In the genomic region with DNA sequence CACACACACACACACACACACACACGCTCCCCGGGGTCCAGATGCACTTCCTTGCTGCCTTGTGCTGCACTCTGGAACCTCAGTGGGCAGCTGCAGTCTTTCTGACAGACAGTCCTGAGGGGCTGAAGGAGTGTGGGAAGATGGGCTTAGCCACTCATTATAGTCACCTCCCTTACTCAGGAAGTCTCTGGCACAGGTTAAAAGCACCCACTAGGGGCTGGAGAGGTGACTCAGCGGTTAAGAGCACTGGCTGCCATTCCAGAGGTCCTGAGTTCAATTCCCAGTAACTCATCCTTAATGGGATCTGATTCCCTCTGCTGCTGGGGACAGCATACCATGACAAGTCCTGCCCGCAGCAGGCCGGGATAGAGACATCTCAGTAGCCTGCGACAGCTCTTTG, we compare ENCODE assay signal across 23 mouse cellular contexts. TPM values are rescaled to one million over a fixed set of nuclear protein-coding genes. Genes with fewer than 3 reads are reported as not detected.
"Had no signal": no experiment of that assay in that cellular context is flagged by ENCODE, and none has a peak within 500 bp of the region (broad histone marks: within the 10 kb centered on the region; RNA-seq: fewer than 3 reads in every experiment).

No protein-coding gene starts in this region.

- H3K4me1 ChIP-seq: limb, embryonic 12.5 days; limb, embryonic 15.5 days; midbrain, embryonic 12.5 days; neural tube, embryonic 13.5 days had no signal

- DNase-seq: kidney, adult 8-10 months; kidney, postnatal 36 days; left cerebral cortex, postnatal 4 days; liver, postnatal 0 days; lung, embryonic 14.5 days; retina, postnatal 1 day; thymus, adult 18-20 months; thymus, postnatal 36 days had no signal

- H3K9me3 ChIP-seq: limb, embryonic 12.5 days; limb, embryonic 15.5 days; midbrain, embryonic 12.5 days; neural tube, embryonic 13.5 days had no signal

- H3K36me3 ChIP-seq: limb, embryonic 12.5 days; limb, embryonic 15.5 days; midbrain, embryonic 12.5 days; neural tube, embryonic 13.5 days had no signal

- H3K27me3 ChIP-seq: limb, embryonic 12.5 days; limb, embryonic 15.5 days; midbrain, embryonic 12.5 days; neural tube, embryonic 13.5 days had no signal

- H3K9ac ChIP-seq: limb, embryonic 12.5 days; limb, embryonic 15.5 days; liver, embryonic 14.5 days; liver, postnatal 0 days; lung, embryonic 14.5 days; midbrain, embryonic 12.5 days; neural tube, embryonic 13.5 days had no signal

- H3K27ac ChIP-seq: kidney, postnatal 0 days; limb, embryonic 12.5 days; limb, embryonic 15.5 days; liver, embryonic 14.5 days; macrophage; midbrain, embryonic 12.5 days; neural tube, embryonic 13.5 days had no signal

- H3K4me3 ChIP-seq: limb, embryonic 12.5 days; limb, embryonic 15.5 days; midbrain, embryonic 12.5 days; myocyte; neural tube, embryonic 13.5 days had no signal

RNA-seq across cellular contexts. Expression of a gene that starts 15.9 kb away (rescaled TPM):
- total RNA-seq: layer of hippocampus, adult 8-10 months; layer of hippocampus, postnatal 10 days; left cerebral cortex, adult 8-10 months; left cerebral cortex, postnatal 14 days; left cerebral cortex, postnatal 4 days; megakaryocyte, adult 5-6 weeks; neutrophil, adult 5-6 weeks had no signal

RNA-seq across cellular contexts. Expression of a gene that starts 53.6 kb away (rescaled TPM):
- total RNA-seq: megakaryocyte, adult 5-6 weeks; monocyte, adult 5-6 weeks; neutrophil, adult 5-6 weeks had no signal
